Mouse (Mus musculus): ENCODE measurements at regions not wholly inside any gene's neighbourhood (a gene's known extent, or its start where the extent isn't known, plus 50 kb on each side); places are given as distances from the start of the nearest gene placed in this dataset.

- no peak for DNase-seq (ENCODE audit: low spot score in 2 of 2)
Observed at GRCm38 (mm10) chr7:71648314-71648713, 297.0 kb upstream of the Gm10295 start.

DNA sequence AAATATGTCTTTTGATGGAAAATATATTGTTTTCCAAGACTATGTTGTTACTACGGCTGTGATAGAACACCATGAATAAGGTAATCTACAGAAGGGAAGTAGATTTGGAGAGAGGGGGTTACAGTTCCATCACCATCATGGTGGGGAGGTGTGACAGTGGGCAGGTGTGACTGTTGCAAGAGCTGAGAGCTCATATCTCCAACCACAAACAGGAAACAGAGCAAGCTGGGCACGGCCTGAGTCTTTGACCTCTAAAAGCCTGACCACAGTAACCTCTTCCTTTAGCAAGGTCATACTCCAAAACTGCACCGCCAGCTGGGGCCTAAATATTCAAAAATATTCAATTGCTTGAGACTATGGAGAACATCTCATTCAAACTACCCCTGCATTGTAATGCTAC is 295.7 kb upstream of the Gm10295 start:
- DNase-seq (ENCODE audit: low spot score in 2 of 2): no peak

GRCm38 (mm10) chr7:71623048-71623447 is 271.8 kb upstream of the Gm10295 start:
- no peak for DNase-seq (ENCODE audit: low spot score in 2 of 2)

DNA sequence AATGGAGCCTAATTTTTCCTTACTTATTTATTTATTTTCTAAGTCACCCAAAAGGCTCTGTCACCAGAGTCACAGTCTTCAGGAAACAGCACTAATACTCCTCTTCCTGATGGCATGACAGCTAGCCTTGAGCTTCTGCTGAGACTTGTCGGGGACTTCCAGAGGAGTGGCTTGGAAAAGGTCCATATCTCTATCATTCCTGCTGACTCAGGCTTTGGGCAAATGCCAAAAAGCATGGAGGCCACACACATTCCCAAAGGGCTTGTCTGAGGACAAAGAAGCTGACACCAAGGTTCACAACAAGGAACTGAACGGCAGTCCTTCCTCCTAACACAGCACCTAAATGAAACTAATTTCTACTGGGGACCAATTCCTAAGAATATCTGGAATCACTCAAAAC is 251.9 kb upstream of the Gm10295 start:
- no peak for DNase-seq (ENCODE audit: low spot score in 2 of 2)

DNA sequence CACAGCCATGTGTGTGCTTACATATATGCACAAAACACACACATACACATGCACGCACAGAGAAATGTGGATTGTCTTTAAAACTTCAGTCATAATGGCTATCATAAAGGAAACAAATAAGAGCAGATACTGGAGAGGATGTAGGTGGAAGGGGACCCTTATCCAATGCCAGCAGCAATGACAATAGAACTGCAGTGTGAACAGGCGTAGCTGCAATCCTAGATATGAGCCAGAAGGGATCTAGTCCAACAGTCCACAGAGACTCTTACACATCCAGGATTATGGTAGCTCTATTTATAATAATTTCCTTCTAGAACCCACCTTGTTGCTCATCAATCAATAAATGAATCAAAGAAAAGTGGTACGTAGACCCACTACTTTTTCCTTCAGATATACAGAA is 245.5 kb upstream of the Gm10295 start:
- DNase-seq (ENCODE audit: low spot score in 2 of 2): no peak

DNA sequence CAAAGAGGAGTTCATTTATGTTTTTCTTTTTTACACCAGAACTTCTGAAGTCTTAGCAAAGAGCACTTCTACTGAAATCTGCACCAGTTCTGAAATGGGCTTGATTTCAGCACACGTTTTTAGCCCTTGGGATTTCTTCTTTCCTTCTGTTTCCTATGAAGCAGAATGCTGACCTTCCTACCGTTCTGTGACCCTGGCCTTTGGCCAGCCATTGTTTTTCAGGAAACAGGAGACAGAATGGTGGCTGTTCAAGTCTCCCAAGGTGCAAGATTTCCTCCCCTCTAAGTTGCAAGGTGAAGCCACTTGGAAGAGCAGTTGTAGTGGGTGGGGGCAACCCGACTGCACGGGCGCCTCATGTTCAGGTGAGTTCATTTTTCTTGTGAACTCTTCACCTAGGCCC is 236.3 kb upstream of the Gm10295 start:
- no peak for DNase-seq (ENCODE audit: low spot score in 2 of 2)

DNA sequence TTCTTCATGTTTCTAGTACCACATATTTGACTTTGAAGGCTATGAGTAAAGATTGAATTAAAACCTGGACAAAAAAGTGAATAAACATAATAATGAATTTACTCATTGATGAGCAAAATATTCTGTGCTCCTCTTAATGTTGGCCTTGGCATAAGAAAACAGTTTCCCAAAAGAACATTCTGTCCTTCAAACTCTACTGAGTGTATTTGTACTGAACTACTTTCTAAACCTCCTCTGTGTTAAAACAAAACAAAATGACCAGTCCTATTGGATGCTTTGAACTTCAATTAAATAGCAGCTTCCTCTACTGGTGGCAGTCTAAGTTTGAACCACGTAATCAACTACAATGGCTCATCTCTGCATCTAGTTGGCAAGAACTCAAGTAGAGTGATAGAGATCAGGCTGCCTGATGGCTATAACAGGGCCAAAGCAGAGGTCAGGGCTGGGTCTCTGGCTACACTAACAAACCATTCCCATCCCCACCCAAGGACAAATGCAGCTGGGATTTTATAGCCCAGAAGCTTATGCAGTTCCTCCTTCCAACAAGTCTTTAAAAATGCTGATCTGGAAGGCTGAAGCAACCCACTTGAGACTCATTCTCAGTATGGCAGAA is 232.3 kb upstream of the Gm10295 start:
- DNase-seq (ENCODE audit: low spot score in 2 of 2): no peak

DNA sequence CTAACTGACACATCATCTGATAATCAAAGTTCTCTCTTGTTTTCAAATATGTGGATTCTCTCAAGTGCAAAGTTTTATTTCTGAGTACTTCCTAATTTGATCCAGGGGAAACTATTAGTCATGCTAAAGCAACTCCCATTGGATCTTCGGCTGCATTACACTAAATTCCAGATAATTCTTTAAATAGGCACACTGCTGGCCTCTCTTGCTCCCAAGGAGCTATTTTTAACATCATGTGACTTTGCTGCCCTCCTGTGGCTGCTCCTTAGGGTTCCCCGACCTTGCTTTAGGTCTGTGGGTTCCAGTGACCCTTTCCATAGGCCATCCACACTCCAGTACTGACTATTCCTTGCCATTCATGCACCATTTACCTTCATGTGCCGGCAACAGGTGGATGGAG is 230.5 kb upstream of the Gm10295 start:
- DNase-seq (ENCODE audit: low spot score in 2 of 2): no peak

DNA sequence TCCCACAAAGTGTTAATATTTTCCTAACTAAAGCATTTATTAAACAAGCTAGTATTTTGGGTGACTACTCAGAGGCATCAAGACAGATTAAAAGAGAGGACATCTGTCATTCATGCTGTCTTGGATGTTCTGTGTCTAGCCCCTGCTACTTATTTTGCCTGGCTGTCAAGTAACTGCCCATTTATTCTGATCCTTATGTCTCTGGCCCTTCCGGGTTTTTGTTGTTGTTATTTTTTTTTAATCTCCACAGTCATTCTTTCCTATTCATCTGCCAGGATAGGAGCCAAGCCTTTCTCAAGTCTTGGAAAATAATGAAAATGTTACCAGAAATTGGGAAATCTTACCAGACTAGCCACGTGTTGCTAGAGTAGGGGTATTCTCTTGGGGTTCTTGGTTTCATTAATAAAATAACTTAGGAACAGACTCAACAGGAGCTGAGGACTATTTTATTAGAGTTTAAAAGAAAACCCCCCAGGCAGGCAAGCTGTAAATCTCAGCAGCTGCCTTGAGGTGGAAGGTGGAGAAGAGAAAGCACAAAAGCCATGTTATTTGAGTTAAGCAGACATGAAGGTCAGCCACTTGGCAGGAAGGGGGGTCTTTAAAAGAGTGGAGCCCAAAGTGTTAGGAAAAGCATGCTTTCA is 209.1 kb upstream of the Gm10295 start:
- DNase-seq (ENCODE audit: low spot score in 2 of 2): no peak

DNA sequence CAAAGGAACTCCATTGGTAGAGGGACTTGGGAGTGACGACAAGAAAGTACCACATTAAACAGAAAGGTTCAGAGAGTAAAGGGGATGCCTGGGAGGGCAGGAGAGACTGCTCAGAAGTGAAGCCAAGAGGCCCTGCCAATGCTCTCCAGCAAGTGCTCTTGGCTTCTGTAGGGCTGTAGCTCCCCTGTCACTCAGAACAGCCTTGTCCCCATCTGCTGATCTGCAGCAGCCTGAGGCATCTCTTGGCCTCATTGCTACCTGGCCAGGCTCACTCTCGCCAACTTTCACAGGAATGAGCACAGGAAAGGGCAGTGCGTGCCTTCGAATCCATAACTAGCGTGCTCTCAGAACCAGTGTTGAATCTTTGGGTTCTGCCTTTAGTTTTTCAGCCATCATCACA is 205.2 kb upstream of the Gm10295 start:
- DNase-seq (ENCODE audit: low spot score in 2 of 2): no peak

- no peak for DNase-seq (ENCODE audit: low spot score in 2 of 2)
Observed at GRCm38 (mm10) chr7:71555476-71555875, 204.2 kb upstream of the Gm10295 start.

GRCm38 (mm10) chr7:71546606-71547213 is 195.4 kb upstream of the Gm10295 start:
- DNase-seq (ENCODE audit: low spot score in 2 of 2): no peak

DNA sequence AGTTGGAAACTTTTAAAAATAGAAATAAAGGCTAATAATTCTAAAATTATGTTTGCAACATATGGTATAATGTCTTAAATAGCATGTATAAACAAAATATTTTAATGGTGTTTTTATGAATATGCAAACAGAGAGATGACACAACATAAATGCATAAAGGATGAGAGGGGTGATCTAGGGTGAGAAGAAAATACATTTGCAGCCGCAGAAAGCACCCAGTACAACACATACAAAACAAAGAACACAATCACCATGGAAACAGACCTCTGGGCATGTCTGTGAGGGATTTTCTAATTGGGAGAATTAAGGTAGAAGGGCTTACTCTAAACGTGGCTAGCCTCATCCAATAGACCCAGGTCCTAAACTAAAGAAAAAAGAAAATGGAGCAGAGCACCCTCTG is 190.2 kb upstream of the Gm10295 start:
- DNase-seq (ENCODE audit: low spot score in 2 of 2): no peak

- DNase-seq (ENCODE audit: low spot score in 2 of 2): no peak
Observed at GRCm38 (mm10) chr7:71533109-71533508, 181.8 kb upstream of the Gm10295 start.

GRCm38 (mm10) chr7:71531496-71531895 is 180.2 kb upstream of the Gm10295 start:
- no peak for DNase-seq (ENCODE audit: low spot score in 2 of 2)

GRCm38 (mm10) chr7:71530922-71531321 is 179.6 kb upstream of the Gm10295 start:
- DNase-seq (ENCODE audit: low spot score in 2 of 2): no peak

DNA sequence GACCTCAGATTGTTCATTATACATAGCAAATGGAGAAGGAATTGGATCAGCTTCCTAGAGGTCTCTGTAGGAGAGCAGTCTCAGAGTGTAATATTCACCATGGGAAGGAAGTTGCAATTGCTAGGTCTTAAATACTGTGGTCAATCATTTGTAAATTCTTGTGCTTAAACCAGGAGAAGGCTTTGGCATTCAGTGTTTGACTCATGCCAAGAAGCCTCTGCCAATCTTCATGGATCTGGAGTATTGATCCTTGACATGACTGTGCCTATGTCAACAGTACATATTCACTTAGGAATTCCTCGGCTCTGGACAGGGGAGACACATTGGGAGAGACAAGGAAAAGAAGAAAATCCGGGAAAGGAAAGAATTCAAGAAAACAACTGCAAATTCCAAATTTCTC is 174.9 kb upstream of the Gm10295 start:
- no peak for DNase-seq (ENCODE audit: low spot score in 2 of 2)

DNA sequence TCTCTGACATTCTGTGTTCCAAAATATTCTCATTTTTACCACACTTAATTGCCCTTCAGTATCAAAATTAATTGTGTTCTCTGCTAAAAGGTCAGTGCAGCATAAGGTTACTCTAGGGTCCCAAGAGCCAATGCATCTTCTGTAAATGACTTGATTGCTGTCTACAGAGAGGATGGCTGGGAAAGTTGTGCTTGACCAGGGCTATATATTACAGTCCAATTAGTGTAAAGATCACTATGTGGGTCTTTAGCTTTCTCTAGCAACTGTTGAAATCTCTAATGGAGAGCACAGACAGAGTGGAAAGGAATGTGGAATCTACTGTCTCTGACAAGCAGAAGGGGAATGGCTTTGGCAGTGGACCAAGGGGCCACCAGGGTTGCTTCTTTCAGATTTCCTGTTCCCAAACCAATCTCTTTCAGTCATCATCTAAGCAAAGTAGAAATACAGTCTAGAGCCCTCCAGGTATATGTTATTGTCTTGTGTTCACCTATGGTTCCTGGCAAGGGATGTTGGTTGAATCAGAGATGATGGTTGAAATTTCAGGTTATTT is 173.4 kb upstream of the Gm10295 start:
- no peak for DNase-seq (ENCODE audit: low spot score in 2 of 2)

DNA sequence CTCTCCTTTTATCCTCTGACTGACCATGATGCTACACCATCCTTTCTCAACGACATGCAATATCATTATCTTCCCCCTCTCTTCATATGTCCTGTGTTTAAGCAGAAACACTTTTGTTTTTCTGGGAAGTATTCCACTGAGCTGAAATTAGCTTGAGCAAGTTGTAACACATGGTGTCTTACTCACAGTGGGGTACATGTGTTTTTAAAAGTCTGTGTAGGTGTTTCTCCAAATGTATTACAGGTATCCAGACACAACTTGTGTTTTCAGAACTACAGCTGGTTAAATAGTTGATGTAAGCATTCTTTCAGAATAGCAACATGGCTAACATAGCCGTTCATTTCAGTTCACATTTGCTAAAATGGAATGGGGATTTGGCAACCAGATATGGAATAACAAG is 172.8 kb upstream of the Gm10295 start:
- peak in 1 of 2 experiments; percentile 3 for DNase-seq (ENCODE audit: low spot score in 2 of 2)

- no peak for DNase-seq (ENCODE audit: low spot score in 2 of 2)
Observed at GRCm38 (mm10) chr7:71507379-71507778, 156.1 kb upstream of the Gm10295 start.

GRCm38 (mm10) chr7:71500719-71501118 is 149.4 kb upstream of the Gm10295 start:
- DNase-seq (ENCODE audit: low spot score in 2 of 2): no peak

DNA sequence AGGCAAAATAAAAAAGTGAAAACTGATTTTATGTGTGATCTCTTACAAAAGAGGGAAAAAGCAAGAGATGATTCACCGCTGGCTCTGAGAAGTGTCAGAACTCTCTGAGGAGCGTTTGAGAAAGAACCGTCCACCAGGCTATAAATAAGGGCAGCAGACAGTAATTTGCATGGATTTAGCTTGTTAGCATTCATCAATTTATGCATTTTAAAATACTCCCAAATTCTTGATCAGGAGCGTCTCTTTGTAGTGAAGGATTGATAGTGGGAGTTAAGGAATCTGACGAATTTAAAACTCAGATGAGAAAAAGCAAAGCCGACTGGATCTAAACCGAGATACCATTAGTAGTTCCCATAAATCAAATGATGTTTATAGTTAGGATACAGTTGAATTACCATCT is 146.8 kb upstream of the Gm10295 start:
- no peak for DNase-seq (ENCODE audit: low spot score in 2 of 2)

- no peak for DNase-seq (ENCODE audit: low spot score in 2 of 2)
Observed at GRCm38 (mm10) chr7:71491128-71491527, 139.8 kb upstream of the Gm10295 start.

Measured in left cerebral cortex, adult 9 months (tissue).